Mouse (Mus musculus) CD4-positive helper T cell, adult 2 months (primary cell): ENCODE measurements around the gene Hand1.
"Not testable (repeated sequence)": the region's sequence is repeated elsewhere in the genome, so short reads cannot be mapped to it uniquely, and the experiment has no call there.

Source experiments
- DNase-seq: peaks from one replicate; pipeline ENCODE4 v3.0.0-alpha.2; 2012; ENCODE audit warnings: low read depth, missing footprints, low spot score

Hand1 gene

GRCm38 (mm10) chr11:57833296-57833977 lies 819 bp upstream of the Hand1 start:
- DNase-seq: no peak

DNA sequence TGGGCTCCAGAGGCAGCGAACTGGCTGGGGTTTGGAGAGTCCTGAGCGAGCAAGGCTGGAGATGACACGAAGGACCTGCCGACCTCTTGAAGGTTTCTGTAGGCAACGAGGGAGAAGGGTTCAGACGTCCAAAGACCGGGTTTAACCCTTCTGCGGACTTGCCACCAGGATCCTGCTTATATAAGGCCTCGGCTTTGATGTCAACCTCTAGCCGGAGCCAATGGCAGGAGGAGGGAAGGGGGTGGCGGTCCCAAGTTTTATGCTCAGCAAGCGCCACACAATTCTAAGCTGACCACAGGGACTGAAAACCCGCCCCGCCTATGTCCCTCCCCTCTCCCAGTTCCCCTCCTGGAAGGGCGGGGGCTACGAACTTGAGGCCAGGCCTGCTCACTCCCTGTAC lies 757 bp downstream of the Hand1 start:
- no peak for DNase-seq

DNA sequence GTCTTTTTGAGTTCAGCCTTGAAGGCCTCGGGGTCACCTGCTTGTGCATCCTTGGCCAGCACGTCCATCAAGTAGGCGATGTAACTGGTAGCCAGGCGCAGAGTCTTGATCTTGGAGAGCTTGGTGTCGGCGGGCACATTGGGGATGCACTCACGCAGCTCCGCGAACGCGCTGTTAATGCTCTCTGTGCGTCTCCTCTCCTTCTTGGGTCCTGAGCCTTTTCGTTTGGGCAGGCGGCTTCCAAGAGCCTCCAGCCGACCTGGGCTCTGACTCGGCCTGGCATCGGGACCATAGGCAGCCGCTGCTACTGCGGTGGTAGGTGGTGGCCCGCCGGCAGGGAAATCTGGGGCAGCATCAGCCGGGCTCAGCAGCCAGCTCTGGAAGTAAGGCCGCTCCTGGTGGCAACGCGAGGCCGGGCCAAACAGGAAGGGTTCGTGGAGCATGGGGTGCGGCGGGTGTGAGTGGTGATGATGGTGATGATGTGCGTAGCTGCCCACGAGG lies 1.3 kb downstream of the Hand1 start:
- no peak for DNase-seq

- DNase-seq: no peak
These were observed 2.5 kb downstream of the Hand1 start for GRCm38 (mm10) chr11:57829871-57830775.

GRCm38 (mm10) chr11:57828955-57829870 lies 3.4 kb downstream of the Hand1 start:
- no peak for DNase-seq

- DNase-seq: peak; percentile 23
These were observed 4.6 kb downstream of the Hand1 start for GRCm38 (mm10) chr11:57827915-57828545.

- DNase-seq: peak; percentile 30
These were observed 5.3 kb downstream of the Hand1 start for GRCm38 (mm10) chr11:57827048-57827914.

- not testable (repeated sequence) for DNase-seq
These were observed 7.4 kb downstream of the Hand1 start for GRCm38 (mm10) chr11:57825234-57825633.

- DNase-seq: no peak
These were observed 8.9 kb downstream of the Hand1 start for GRCm38 (mm10) chr11:57823714-57824113.

DNA sequence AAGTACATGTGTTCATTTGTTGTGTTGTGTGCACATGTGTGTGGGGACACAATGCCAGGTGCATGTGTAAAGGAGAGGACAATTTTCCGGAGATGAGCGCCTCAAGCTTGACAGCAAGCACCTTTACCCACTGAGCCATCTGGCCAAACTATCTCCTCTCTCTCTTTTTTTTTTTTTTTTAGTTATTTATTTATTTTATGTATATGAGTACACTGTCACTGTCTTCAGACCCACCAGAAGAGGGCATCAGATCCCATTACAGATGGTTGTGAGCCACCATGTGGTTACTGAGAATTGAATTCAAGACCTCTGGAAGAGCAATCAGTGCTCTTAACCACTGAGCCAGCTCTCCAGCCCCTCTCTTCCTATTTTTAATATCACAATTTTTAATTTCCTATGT lies 9.5 kb downstream of the Hand1 start:
- not testable (repeated sequence) for DNase-seq

- DNase-seq: peak; percentile 61
These were observed 12.5 kb downstream of the Hand1 start for GRCm38 (mm10) chr11:57819999-57820581.

GRCm38 (mm10) chr11:57818189-57818588 lies 14.4 kb downstream of the Hand1 start:
- no peak for DNase-seq

DNA sequence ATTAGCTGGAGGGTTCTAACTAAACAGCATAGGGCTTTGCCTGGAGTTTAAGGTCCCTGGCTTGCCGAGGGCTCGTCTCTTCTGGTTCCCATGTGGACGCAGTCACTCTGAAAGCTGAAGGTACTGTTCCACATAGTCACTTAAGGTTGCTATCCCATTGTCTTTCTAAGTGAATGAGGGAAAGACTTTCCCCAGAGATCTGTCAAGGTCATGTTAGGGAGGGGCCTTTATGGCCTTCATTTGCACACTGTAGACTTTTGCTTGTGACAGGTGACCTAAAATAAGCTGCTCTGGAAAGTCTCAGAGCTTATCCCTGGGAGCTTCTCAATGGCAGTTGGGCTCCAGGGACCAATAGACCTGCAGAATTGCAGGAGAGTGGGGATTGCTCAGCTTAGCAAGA lies 19.0 kb downstream of the Hand1 start:
- DNase-seq: no peak

- DNase-seq: no peak
These were observed 20.4 kb downstream of the Hand1 start for GRCm38 (mm10) chr11:57812212-57812611.

DNA sequence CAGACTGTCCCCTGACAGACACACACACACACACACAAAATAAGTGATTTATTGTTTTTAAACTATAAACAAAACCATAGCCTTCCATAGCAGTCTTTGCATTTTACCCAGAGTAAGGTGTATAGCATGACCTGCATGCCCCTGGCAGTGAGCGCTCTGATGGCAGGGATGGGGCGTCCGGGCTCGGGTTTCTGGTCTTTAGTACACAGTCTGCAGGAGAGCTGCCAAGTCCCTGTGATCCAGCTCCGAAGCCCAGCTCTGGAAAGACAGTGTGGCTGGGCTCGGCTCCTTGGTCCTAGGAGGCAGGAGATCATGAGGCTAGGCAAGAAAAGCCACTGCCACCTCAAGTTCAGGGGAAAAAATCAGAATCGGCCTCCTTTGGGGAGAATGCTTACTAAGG lies 21.6 kb downstream of the Hand1 start:
- DNase-seq: no peak

DNA sequence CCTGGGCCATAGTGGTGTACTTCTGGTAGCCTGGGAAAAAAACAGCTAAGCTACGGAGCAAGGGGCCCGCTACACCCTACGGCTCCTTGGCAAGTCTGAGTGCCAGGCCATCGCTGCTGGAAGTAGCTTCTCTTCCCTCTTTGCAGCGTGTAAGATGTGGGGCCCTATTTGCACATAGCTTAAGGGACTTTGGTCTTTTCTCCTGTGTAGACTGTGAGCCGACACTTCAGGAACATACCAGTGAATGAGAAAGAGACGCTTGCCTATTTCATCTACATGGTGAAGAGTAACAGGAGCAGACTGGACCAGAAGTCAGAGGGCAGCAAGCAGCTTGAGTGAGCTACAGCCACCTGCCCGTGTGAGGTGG lies 22.9 kb downstream of the Hand1 start:
- no peak for DNase-seq

- DNase-seq: no peak
These were observed 23.4 kb downstream of the Hand1 start for GRCm38 (mm10) chr11:57809017-57809731.

GRCm38 (mm10) chr11:57805047-57805446 lies 27.6 kb downstream of the Hand1 start:
- DNase-seq: peak; percentile 75

GRCm38 (mm10) chr11:57802511-57802870 lies 30.1 kb downstream of the Hand1 start:
- peak; percentile 47 for DNase-seq
